Mouse (Mus musculus) bone marrow, adult 2 months (tissue): ENCODE measurements around the gene Kcng4.

ENCODE experiments used
- CTCF ChIP-seq: fragments of 200-500 bp; IDR thresholded peaks from 2 replicates; pipeline ENCODE4 v1.5.1; 2011; ENCODE audit warnings: low read length, control low read depth; ENCODE audit not compliant: control insufficient read depth, insufficient read depth
- POLR2A ChIP-seq: fragments of 200-500 bp; IDR thresholded peaks from 2 replicates; pipeline ENCODE4 v1.6.1; 2011; ENCODE audit warnings: low read depth, mild to moderate bottlenecking, control low read depth, low read length, borderline replicate concordance; ENCODE audit not compliant: control insufficient read depth

DNA sequence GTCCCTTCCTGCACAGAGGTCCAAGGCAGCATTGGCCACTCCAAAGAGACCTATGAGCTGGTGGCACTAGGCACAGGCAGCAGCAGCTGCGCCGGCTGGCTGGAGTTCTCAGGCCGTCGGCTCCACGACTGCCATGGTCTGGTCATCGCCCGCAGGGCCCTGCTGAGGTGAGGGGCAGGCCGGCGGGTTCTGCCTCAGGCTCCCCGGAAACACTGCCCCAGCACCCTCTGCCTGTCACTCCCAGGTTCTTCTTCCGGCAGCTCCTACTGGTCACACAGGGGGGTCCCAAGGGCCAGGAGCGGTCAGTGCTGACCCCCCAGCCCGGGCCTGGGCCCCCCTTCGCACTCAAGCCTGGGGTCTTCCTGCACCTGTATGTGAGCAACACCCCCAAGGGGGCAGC is 20.4 kb downstream of the Kcng4 start:
- TF ChIP-seq POLR2A: no peak
- TF ChIP-seq CTCF: no peak
